Mouse (Mus musculus): ENCODE measurements around the gene Xylt1. TPM values are rescaled to one million over a fixed set of nuclear protein-coding genes. Genes with fewer than 3 reads are reported as not detected.

The Xylt1 gene
- polyA plus RNA-seq, 1 experiment: 16.4 TPM

DNA sequence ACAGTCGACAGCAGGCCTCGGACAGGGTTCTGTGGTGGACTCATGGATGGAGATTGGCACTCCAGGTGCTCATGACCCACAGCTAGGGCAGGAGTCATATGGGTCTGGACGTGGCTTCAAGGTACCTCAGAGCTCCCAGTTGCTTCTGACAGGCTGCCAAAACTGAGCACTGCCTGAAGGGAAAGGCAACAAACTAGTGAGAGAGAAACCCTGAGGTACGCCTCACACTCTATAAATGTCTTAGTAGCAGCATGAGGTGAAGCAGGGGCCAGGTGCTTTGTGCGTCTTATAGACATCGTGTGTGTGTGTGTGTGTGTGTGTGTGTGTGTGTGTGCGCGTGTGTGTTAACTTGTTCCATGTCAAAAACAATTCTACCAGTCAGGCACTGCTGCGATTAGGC is 122.9 kb downstream of the Xylt1 start:
- TF ChIP-seq POLR2A (IDR thresholded peaks at IDR 0.05; ENCODE audit: borderline replicate concordance, control insufficient read depth, low read depth, low read length) (no peak), CTCF (IDR thresholded peaks at IDR 0.05; ENCODE audit: control insufficient read depth, insufficient read depth, low read length) (no peak)

DNA sequence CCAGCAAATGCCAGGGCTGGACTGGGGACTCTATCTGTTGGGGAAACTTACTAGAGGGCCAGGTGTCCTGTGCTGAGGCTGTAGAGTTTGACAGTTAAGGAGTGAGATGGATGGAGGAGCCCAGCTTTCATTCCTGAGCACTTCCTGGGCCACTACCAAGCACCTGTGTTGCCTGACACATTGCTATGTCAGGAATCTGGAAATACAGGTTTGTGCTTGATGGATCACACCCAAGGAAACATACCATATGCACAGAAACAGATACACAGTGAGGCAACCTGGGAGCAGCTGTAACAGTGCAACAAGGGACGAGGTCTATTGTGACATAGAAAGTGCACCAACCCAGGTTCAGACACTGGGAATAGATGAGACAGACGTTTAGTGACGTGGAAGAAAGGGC is 125.0 kb downstream of the Xylt1 start:
- H3K4me1 ChIP-seq (ENCODE audit: control insufficient read depth, insufficient read depth, low read length): no peaks in the 10 kb centered on the region
- no peak for TF ChIP-seq POLR2A (IDR thresholded peaks at IDR 0.05; ENCODE audit: borderline replicate concordance, control insufficient read depth, low read depth, low read length)
- TF ChIP-seq CTCF (IDR thresholded peaks at IDR 0.05; ENCODE audit: control insufficient read depth, insufficient read depth, low read length): no peak
- WGBS: 76% methylated on average over 3 of the region's 3 CpGs

More for the DNA sequence above, 122.9 kb downstream of the Xylt1 start:
- Histone ChIP-seq H3K4me1 (ENCODE audit: control insufficient read depth, insufficient read depth, low read length) (no peaks in the 10 kb centered on the region), H3K27ac (ENCODE audit: control insufficient read depth, insufficient read depth, low read depth, low read length, poor library complexity) (no peak overlapping the region), H3K4me3 (replicated peaks; ENCODE audit: control insufficient read depth, low read depth, low read length) (no peak overlapping the region)
- WGBS: 74% methylated on average over 9 of the region's 9 CpGs

GRCm38 (mm10) chr7:117507351-117507750 is 126.6 kb downstream of the Xylt1 start:
- Histone ChIP-seq H3K4me3 (replicated peaks; ENCODE audit: control insufficient read depth, low read depth, low read length) (no peak overlapping the region), H3K4me1 (ENCODE audit: control insufficient read depth, insufficient read depth, low read length) (no peaks in the 10 kb centered on the region), H3K27ac (ENCODE audit: control insufficient read depth, insufficient read depth, low read depth, low read length, poor library complexity) (no peak overlapping the region)
- TF ChIP-seq POLR2A (IDR thresholded peaks at IDR 0.05; ENCODE audit: borderline replicate concordance, control insufficient read depth, low read depth, low read length) (no peak), CTCF (IDR thresholded peaks at IDR 0.05; ENCODE audit: control insufficient read depth, insufficient read depth, low read length) (no peak)
- WGBS: 86% methylated on average over 10 of the region's 10 CpGs

More for the DNA sequence above, 125.0 kb downstream of the Xylt1 start:
- H3K27ac ChIP-seq (ENCODE audit: control insufficient read depth, insufficient read depth, low read depth, low read length, poor library complexity): no peak overlapping the region
- no peak overlapping the region for H3K4me3 ChIP-seq (replicated peaks; ENCODE audit: control insufficient read depth, low read depth, low read length)

DNA sequence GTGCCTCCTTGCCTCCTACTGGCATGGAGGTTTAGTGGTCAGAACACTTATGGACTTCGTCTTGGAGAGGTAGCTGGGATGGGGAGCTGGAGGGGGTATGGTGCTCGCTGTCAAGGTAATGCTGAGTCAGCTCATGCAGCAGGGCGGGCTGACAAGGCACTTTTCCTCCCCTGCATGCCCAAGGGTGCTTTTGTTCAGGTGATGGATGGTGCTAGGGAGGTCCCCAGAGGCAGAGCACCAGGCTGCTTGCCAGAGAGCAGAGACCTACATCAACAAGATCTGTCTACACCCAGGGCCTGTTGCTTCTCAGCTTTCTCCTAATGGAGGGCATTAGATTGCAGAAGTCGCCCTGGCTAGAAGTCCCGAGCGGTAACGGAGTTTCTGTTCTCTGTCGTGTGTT is 127.3 kb downstream of the Xylt1 start:
- TF ChIP-seq POLR2A (IDR thresholded peaks at IDR 0.05; ENCODE audit: borderline replicate concordance, control insufficient read depth, low read depth, low read length) (no peak), CTCF (IDR thresholded peaks at IDR 0.05; ENCODE audit: control insufficient read depth, insufficient read depth, low read length) (no peak)
- 72% methylated on average over 8 of the region's 8 CpGs for WGBS

DNA sequence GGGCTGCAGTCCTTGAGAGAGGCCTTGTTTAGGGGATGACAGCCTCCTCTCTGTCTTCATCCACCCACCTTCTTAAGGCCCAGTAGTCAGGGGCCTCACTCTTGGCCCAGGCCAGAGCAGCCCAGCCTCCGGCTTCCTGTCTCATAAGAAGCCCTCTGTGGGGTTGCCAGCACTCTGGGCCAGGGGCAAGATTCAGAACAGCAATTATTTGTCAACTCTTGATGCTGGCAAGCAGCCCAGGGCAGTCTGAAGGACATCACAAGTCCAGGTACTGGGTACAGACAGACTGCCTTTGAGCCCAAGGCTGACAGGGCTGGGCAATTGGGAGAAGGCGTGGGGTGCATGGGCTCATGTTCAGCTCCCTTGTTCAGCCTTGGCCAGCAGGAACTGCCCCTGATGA is 129.3 kb downstream of the Xylt1 start:
- Histone ChIP-seq H3K27ac (ENCODE audit: control insufficient read depth, insufficient read depth, low read depth, low read length, poor library complexity) (no peak overlapping the region), H3K4me1 (ENCODE audit: control insufficient read depth, insufficient read depth, low read length) (no peaks in the 10 kb centered on the region), H3K4me3 (replicated peaks; ENCODE audit: control insufficient read depth, low read depth, low read length) (no peak overlapping the region)
- no peak for TF ChIP-seq CTCF (IDR thresholded peaks at IDR 0.05; ENCODE audit: control insufficient read depth, insufficient read depth, low read length)
- TF ChIP-seq POLR2A (IDR thresholded peaks at IDR 0.05; ENCODE audit: borderline replicate concordance, control insufficient read depth, low read depth, low read length): no peak
- 84% methylated on average over 2 of the region's 2 CpGs for WGBS

More for the DNA sequence above, 127.3 kb downstream of the Xylt1 start:
- Histone ChIP-seq H3K4me1 (ENCODE audit: control insufficient read depth, insufficient read depth, low read length) (no peaks in the 10 kb centered on the region), H3K4me3 (replicated peaks; ENCODE audit: control insufficient read depth, low read depth, low read length) (no peak overlapping the region), H3K27ac (ENCODE audit: control insufficient read depth, insufficient read depth, low read depth, low read length, poor library complexity) (no peak overlapping the region)

- 76% methylated on average over 2 of the region's 2 CpGs for WGBS
These were observed 131.5 kb downstream of the Xylt1 start for GRCm38 (mm10) chr7:117512301-117512700.

GRCm38 (mm10) chr7:117515794-117516193 is 135.0 kb downstream of the Xylt1 start:
- Histone ChIP-seq H3K27ac (ENCODE audit: control insufficient read depth, insufficient read depth, low read depth, low read length, poor library complexity) (no peak overlapping the region; the same call in 1 of the 2 replicates), H3K4me1 (ENCODE audit: control insufficient read depth, insufficient read depth, low read length) (peaks cover 1% of the 10 kb centered on the region; the same call in 1 of the 2 replicates), H3K4me3 (replicated peaks; ENCODE audit: control insufficient read depth, low read depth, low read length) (no peak overlapping the region)
- TF ChIP-seq POLR2A (IDR thresholded peaks at IDR 0.05; ENCODE audit: borderline replicate concordance, control insufficient read depth, low read depth, low read length) (no peak), CTCF (IDR thresholded peaks at IDR 0.05; ENCODE audit: control insufficient read depth, insufficient read depth, low read length) (no peak)
- 30% methylated on average over 1 of the region's 1 CpGs for WGBS

More at GRCm38 (mm10) chr7:117512301-117512700, 131.5 kb downstream of the Xylt1 start:
- Histone ChIP-seq H3K4me3 (replicated peaks; ENCODE audit: control insufficient read depth, low read depth, low read length) (no peak overlapping the region), H3K4me1 (ENCODE audit: control insufficient read depth, insufficient read depth, low read length) (no peaks in the 10 kb centered on the region; the same call in 1 of the 2 replicates), H3K27ac (ENCODE audit: control insufficient read depth, insufficient read depth, low read depth, low read length, poor library complexity) (no peak overlapping the region)
- no peak for TF ChIP-seq POLR2A (IDR thresholded peaks at IDR 0.05; ENCODE audit: borderline replicate concordance, control insufficient read depth, low read depth, low read length)
- no peak for TF ChIP-seq CTCF (IDR thresholded peaks at IDR 0.05; ENCODE audit: control insufficient read depth, insufficient read depth, low read length)

GRCm38 (mm10) chr7:117516896-117517295 is 136.1 kb downstream of the Xylt1 start:
- Histone ChIP-seq H3K27ac (ENCODE audit: control insufficient read depth, insufficient read depth, low read depth, low read length, poor library complexity) (no peak overlapping the region), H3K4me3 (replicated peaks; ENCODE audit: control insufficient read depth, low read depth, low read length) (no peak overlapping the region), H3K4me1 (ENCODE audit: control insufficient read depth, insufficient read depth, low read length) (peaks cover 1% of the 10 kb centered on the region; the same call in 1 of the 2 replicates)
- no peak for TF ChIP-seq CTCF (IDR thresholded peaks at IDR 0.05; ENCODE audit: control insufficient read depth, insufficient read depth, low read length)
- no peak for TF ChIP-seq POLR2A (IDR thresholded peaks at IDR 0.05; ENCODE audit: borderline replicate concordance, control insufficient read depth, low read depth, low read length)
- 39% methylated on average over 4 of the region's 4 CpGs for WGBS

DNA sequence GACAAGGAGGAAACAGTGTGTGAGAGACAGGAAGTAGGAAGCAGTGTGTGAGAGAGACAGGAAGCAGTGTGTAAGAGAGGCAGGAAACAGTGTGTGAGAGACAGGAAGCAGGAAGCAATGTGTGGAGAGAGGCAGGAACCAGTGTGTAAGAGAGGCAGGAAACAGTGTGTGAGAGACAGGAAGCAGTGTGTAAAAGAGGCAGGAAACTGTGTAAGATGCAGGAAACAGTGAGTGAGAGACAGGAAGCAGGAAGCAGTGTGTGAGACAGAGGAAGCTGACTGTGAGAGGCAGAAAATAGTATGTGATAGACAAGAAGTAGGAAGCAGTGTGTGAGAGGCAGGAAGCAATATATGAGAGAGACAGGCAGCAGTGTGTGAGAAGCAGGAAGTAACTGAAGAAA is 140.6 kb downstream of the Xylt1 start:
- Histone ChIP-seq H3K4me1 (ENCODE audit: control insufficient read depth, insufficient read depth, low read length) (peaks cover 1% of the 10 kb centered on the region; the same call in 1 of the 2 replicates), H3K27ac (ENCODE audit: control insufficient read depth, insufficient read depth, low read depth, low read length, poor library complexity) (peak overlapping the region; percentile 81), H3K4me3 (replicated peaks; ENCODE audit: control insufficient read depth, low read depth, low read length) (no peak overlapping the region)
- TF ChIP-seq POLR2A (IDR thresholded peaks at IDR 0.05; ENCODE audit: borderline replicate concordance, control insufficient read depth, low read depth, low read length) (no peak), CTCF (IDR thresholded peaks at IDR 0.05; ENCODE audit: control insufficient read depth, insufficient read depth, low read length) (no peak)
